8 mouse cellular contexts compared by ENCODE assay signal in the genomic region with DNA sequence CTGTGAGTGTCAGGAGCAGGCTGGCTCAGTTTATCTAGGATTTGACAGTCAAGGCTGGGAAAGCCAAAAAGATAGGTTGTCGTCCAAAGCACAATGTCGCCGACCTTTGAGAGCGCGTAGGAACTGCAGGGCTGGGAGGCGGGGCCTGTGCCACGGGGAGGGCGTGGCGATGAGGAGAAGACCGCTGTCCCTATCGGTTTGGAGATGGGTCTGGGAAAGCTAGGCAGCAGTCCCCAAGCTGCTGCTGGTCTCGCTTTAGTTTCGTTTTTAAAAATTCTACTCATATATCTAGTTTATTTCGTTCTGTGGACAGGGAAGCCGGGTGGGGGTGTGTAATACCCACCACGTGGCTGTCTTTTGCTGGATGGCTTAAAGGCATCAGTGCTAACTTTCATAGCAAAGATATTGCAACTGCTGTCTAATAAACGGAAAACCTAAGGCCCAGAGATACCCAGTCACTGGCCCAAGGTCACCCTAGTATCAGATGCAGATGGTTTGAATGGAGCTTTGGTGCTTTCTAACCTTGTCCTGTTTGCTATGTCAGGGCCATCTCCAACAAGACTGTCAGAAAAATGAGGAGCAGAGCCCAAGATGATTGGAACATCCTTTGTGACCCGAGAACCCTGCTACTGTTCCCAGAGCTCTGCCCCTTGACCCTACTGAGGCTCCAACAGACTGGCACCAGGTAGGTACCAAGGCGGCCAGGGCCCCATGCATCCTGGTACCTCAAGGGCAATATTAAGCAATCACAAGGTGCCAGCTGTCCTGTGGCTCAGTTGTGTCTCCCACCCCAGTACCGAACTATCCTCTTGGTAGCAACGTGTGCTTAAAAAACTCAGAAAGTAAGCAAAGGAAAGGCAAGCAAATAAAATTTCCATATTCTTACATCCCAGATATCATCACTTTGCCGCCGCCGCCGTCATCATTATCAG. TPM values are rescaled to one million over a fixed set of nuclear protein-coding genes. Genes with fewer than 3 reads are reported as not detected.
DNase-seq lines count a peak whose midpoint lies in the region; ATAC-seq and TF ChIP-seq lines count a peak whose summit lies in the region.

No protein-coding gene starts in this region.

- H3K27me3 ChIP-seq in MEL (ENCODE audit: control insufficient read depth in 1 of 2, insufficient read depth in 2 of 2, low read length in 2 of 2) = no peaks in the 10 kb centered on the region
- H3K27me3 ChIP-seq in forebrain, embryonic 15.5 days = 0 out of 2 replicates have a peak, but pooled peaks cover 8% of the 10 kb centered on the region
- no peaks in the 10 kb centered on the region for H3K27me3 ChIP-seq in lung, postnatal 0 days (replicated peaks; ENCODE audit: insufficient read depth, low read length)

- peaks cover 3 to 10% of the 10 kb centered on the region in 2 experiments for H3K4me1 ChIP-seq in MEL (ENCODE audit: control insufficient read depth in 1 of 2, insufficient read depth in 2 of 2, low read length in 2 of 2)
- H3K4me1 ChIP-seq in forebrain, embryonic 15.5 days = peaks cover 21% of the 10 kb centered on the region
- peaks cover 12% of the 10 kb centered on the region; the same call in 1 of the 2 replicates for H3K4me1 ChIP-seq in lung, postnatal 0 days (ENCODE audit: insufficient read depth, low read depth, low read length)

- peak; percentile 93 for DNase-seq in MEL (ENCODE audit: low read depth, low spot score)
- peak; percentile 79 to 83 for DNase-seq in cerebellum, adult 18-20 months
- peak; percentile 32 to 55 for DNase-seq in layer of hippocampus, adult 8-10 months (ENCODE audit: low spot score in 2 of 2)
- DNase-seq in lung, postnatal 0 days (ENCODE audit: low spot score) = no peak
- DNase-seq in ovary, postnatal 10 days (ENCODE audit: low spot score) = peak; percentile 35
- DNase-seq in thymus, postnatal 0 days (ENCODE audit: low spot score) = peak; percentile 67

- H3K36me3 ChIP-seq in MEL (ENCODE audit: control insufficient read depth in 1 of 2, insufficient read depth in 2 of 2, low read length in 2 of 2) = peaks cover 0 to 9% of the 10 kb centered on the region in 2 experiments; a peak in 3 of 4 replicates
- no peaks in the 10 kb centered on the region for H3K36me3 ChIP-seq in forebrain, embryonic 15.5 days
- no peaks in the 10 kb centered on the region for H3K36me3 ChIP-seq in lung, postnatal 0 days (ENCODE audit: insufficient read depth, low read length)

- ATAC-seq in forebrain, embryonic 15.5 days (replicated peaks) = peak; percentile 52; the same call in 1 of the 2 replicates
- ATAC-seq in hematopoietic stem cell, adult 5-6 weeks (replicated peaks in 1 of 2; ENCODE audit: insufficient read depth in 1 of 2, low FRiP score in 2 of 2, low TSS enrichment in 1 of 2, low read depth in 1 of 2, poor library complexity in 2 of 2, severe bottlenecking in 2 of 2) = peak; percentile 78 to 88
- peak; percentile 79 for ATAC-seq in lung, postnatal 0 days

- peaks cover 28% of the 10 kb centered on the region for H3K79me2 ChIP-seq in MEL (ENCODE audit: control insufficient read depth, insufficient read depth, low read length, poor library complexity)

- H3K9me3 ChIP-seq in MEL (replicated peaks; ENCODE audit: insufficient read depth, low read length) = no peaks in the 10 kb centered on the region
- no peaks in the 10 kb centered on the region for H3K9me3 ChIP-seq in forebrain, embryonic 15.5 days
- H3K9me3 ChIP-seq in lung, postnatal 0 days (ENCODE audit: low read length) = no peaks in the 10 kb centered on the region

- H3K9ac ChIP-seq in MEL (ENCODE audit: control insufficient read depth, low read depth, low read length, poor library complexity, severe bottlenecking) = peak overlapping the region; percentile 85
- peak overlapping the region; percentile 26 for H3K9ac ChIP-seq in forebrain, embryonic 15.5 days (replicated peaks)
- peak overlapping the region; percentile 29; the same call in 1 of the 2 replicates for H3K9ac ChIP-seq in lung, postnatal 0 days (replicated peaks; ENCODE audit: low read depth)

- H3K4me3 ChIP-seq in MEL (ENCODE audit: control insufficient read depth in 1 of 2, insufficient read depth in 1 of 2, low read depth in 2 of 2, low read length in 2 of 2) = peak overlapping the region; percentile 88 to 93
- H3K4me3 ChIP-seq in forebrain, embryonic 15.5 days = peak overlapping the region; percentile 50
- peak overlapping the region; percentile 26 for H3K4me3 ChIP-seq in lung, postnatal 0 days (ENCODE audit: low read depth, low read length)

- peak overlapping the region; percentile 74 for H3K4me2 ChIP-seq in forebrain, embryonic 15.5 days (replicated peaks)
- H3K4me2 ChIP-seq in lung, postnatal 0 days (replicated peaks; ENCODE audit: low read depth, low read length) = peak overlapping the region; percentile 55

- peak; percentile 20 to 78 (median 64); a peak in 5 of 6 replicates for TF ChIP-seq CTCF in MEL (IDR thresholded peaks at IDR 0.05 in 2 of 3, conservative IDR thresholded peaks at IDR 0.05 in 1 of 3; ENCODE audit: control insufficient read depth in 1 of 3, insufficient read depth in 1 of 3, low read depth in 2 of 3, low read length in 3 of 3, poor library complexity in 1 of 3, severe bottlenecking in 1 of 3)
- peak; percentile 74 for TF ChIP-seq CTCF in lung, postnatal 0 days (IDR thresholded peaks at IDR 0.05)

- TF ChIP-seq RAD21 in MEL (IDR thresholded peaks at IDR 0.05; ENCODE audit: low read depth, low read length) = peak; percentile 79

- peak; percentile 28 to 38; a peak in 1 of 4 replicates for TF ChIP-seq EP300 in MEL (IDR thresholded peaks at IDR 0.05; ENCODE audit: low read depth in 1 of 2, low read length in 2 of 2)
- TF ChIP-seq EP300 in lung, postnatal 0 days (IDR thresholded peaks at IDR 0.05) = no peak

- 22% methylated on average over 25 of the region's 25 CpGs for WGBS in forebrain, embryonic 15.5 days
- WGBS in lung, postnatal 0 days = 18% methylated on average over 25 of the region's 25 CpGs

- H3K27ac ChIP-seq in MEL (ENCODE audit: control insufficient read depth, low read depth, low read length) = peak overlapping the region; percentile 80
- no peak overlapping the region for H3K27ac ChIP-seq in forebrain, embryonic 15.5 days (replicated peaks)
- H3K27ac ChIP-seq in lung, postnatal 0 days (ENCODE audit: low read length) = peak overlapping the region; percentile 54; the same call in 1 of the 2 replicates

- TF ChIP-seq POLR2A in MEL (IDR thresholded peaks at IDR 0.05; ENCODE audit: control insufficient read depth in 1 of 2, insufficient read depth in 1 of 2, low read depth in 1 of 2, low read length in 2 of 2, poor library complexity in 1 of 2) = peak in 1 of 2 experiments; percentile 91; a peak in 2 of 4 replicates

RNA-seq across cellular contexts. Expression of gene Kifc5b, which starts 31.6 kb away (rescaled TPM):
- total RNA-seq in MEL (2012; rRNA removed) = 10.6 and 10.8 TPM in 2 replicates
- 100 to 1,000 TPM in 1 of 2 experiments, 10 to 100 TPM in 1; 45.4 to 111 TPM for polyA plus RNA-seq in MEL (2012; ENCODE audit: insufficient read depth in 1 of 2, insufficient read length in 2 of 2, low read depth in 1 of 2, low replicate concordance in 2 of 2, missing spikeins in 1 of 2)
- 4.3 and 5.5 TPM in 2 replicates for polyA plus RNA-seq in forebrain, embryonic 15.5 days (2015; fragmentation: Nextera tagmentation; extraction: Ambion mirVana)
- 4.9 and 16.0 TPM in 2 replicates for total RNA-seq in hematopoietic stem cell, adult 5-6 weeks (2017)
- total RNA-seq in layer of hippocampus, adult 8-10 months (2022) = 1 to 10 TPM; 2.5 to 7.4 (median 4.2) TPM
- polyA plus RNA-seq in lung, postnatal 0 days (2015; fragmentation: Nextera tagmentation; extraction: Ambion mirVana) = 0.35 and 0.44 TPM in 2 replicates
- polyA plus RNA-seq in thymus, postnatal 0 days (2015; fragmentation: Nextera tagmentation; extraction: Ambion mirVana) = 4.2 and 5.8 TPM in 2 replicates

RNA-seq across cellular contexts. Expression of gene Nkx2-5, which starts 40.5 kb away (rescaled TPM):
- total RNA-seq in MEL (2012; rRNA removed) = not detected in 2 replicates
- polyA plus RNA-seq in MEL (2012; ENCODE audit: insufficient read depth in 1 of 2, insufficient read length in 2 of 2, low read depth in 1 of 2, low replicate concordance in 2 of 2, missing spikeins in 1 of 2) = not detected
- 0.59 TPM in 1 of 2 replicates, not detected in the other for polyA plus RNA-seq in forebrain, embryonic 15.5 days (2015; fragmentation: Nextera tagmentation; extraction: Ambion mirVana)
- not detected in 2 replicates for total RNA-seq in hematopoietic stem cell, adult 5-6 weeks (2017)
- not detected for total RNA-seq in layer of hippocampus, adult 8-10 months (2022)
- 0.38 and 1.2 TPM in 2 replicates for polyA plus RNA-seq in lung, postnatal 0 days (2015; fragmentation: Nextera tagmentation; extraction: Ambion mirVana)
- polyA plus RNA-seq in thymus, postnatal 0 days (2015; fragmentation: Nextera tagmentation; extraction: Ambion mirVana) = not detected in 2 replicates

RNA-seq across cellular contexts. Expression of gene Phf1, which starts 47.6 kb away (rescaled TPM):
- 2.9 and 3.0 TPM in 2 replicates for total RNA-seq in MEL (2012; rRNA removed)
- 1 to 10 TPM in 1 of 2 experiments, not detected in 1; 9.5 TPM for polyA plus RNA-seq in MEL (2012; ENCODE audit: insufficient read depth in 1 of 2, insufficient read length in 2 of 2, low read depth in 1 of 2, low replicate concordance in 2 of 2, missing spikeins in 1 of 2)
- 17.2 and 18.3 TPM in 2 replicates for polyA plus RNA-seq in forebrain, embryonic 15.5 days (2015; fragmentation: Nextera tagmentation; extraction: Ambion mirVana)
- 8.3 and 10.3 TPM in 2 replicates for total RNA-seq in hematopoietic stem cell, adult 5-6 weeks (2017)
- 10 to 100 TPM; 37.0 to 40.3 (median 37.5) TPM for total RNA-seq in layer of hippocampus, adult 8-10 months (2022)
- polyA plus RNA-seq in lung, postnatal 0 days (2015; fragmentation: Nextera tagmentation; extraction: Ambion mirVana) = 15.2 and 16.2 TPM in 2 replicates
- polyA plus RNA-seq in thymus, postnatal 0 days (2015; fragmentation: Nextera tagmentation; extraction: Ambion mirVana) = 8.5 and 9.3 TPM in 2 replicates

RNA-seq across cellular contexts. Expression of gene Cuta, which starts 54.1 kb away (rescaled TPM):
- total RNA-seq in MEL (2012; rRNA removed) = 54.2 and 66.8 TPM in 2 replicates
- 100 to 1,000 TPM in 1 of 2 experiments, not detected in 1; 220 TPM for polyA plus RNA-seq in MEL (2012; ENCODE audit: insufficient read depth in 1 of 2, insufficient read length in 2 of 2, low read depth in 1 of 2, low replicate concordance in 2 of 2, missing spikeins in 1 of 2)
- 144 and 150 TPM in 2 replicates for polyA plus RNA-seq in forebrain, embryonic 15.5 days (2015; fragmentation: Nextera tagmentation; extraction: Ambion mirVana)
- total RNA-seq in hematopoietic stem cell, adult 5-6 weeks (2017) = 40.2 and 52.0 TPM in 2 replicates
- total RNA-seq in layer of hippocampus, adult 8-10 months (2022) = 10 to 100 TPM; 90.0 to 96.1 (median 92.0) TPM
- 179 and 180 TPM in 2 replicates for polyA plus RNA-seq in lung, postnatal 0 days (2015; fragmentation: Nextera tagmentation; extraction: Ambion mirVana)
- 237 and 241 TPM in 2 replicates for polyA plus RNA-seq in thymus, postnatal 0 days (2015; fragmentation: Nextera tagmentation; extraction: Ambion mirVana)

RNA-seq across cellular contexts. Expression of gene Syngap1, which starts 55.8 kb away (rescaled TPM):
- total RNA-seq in MEL (2012; rRNA removed) = 2.7 TPM in 2 replicates
- 10 to 100 TPM in 1 of 2 experiments, not detected in 1; 24.6 TPM for polyA plus RNA-seq in MEL (2012; ENCODE audit: insufficient read depth in 1 of 2, insufficient read length in 2 of 2, low read depth in 1 of 2, low replicate concordance in 2 of 2, missing spikeins in 1 of 2)
- polyA plus RNA-seq in forebrain, embryonic 15.5 days (2015; fragmentation: Nextera tagmentation; extraction: Ambion mirVana) = 6.5 and 7.3 TPM in 2 replicates
- 3.9 and 9.6 TPM in 2 replicates for total RNA-seq in hematopoietic stem cell, adult 5-6 weeks (2017)
- 100 to 1,000 TPM; 353 to 466 (median 403) TPM for total RNA-seq in layer of hippocampus, adult 8-10 months (2022)
- 1.0 and 1.4 TPM in 2 replicates for polyA plus RNA-seq in lung, postnatal 0 days (2015; fragmentation: Nextera tagmentation; extraction: Ambion mirVana)
- polyA plus RNA-seq in thymus, postnatal 0 days (2015; fragmentation: Nextera tagmentation; extraction: Ambion mirVana) = 0.21 TPM in 2 replicates

Comparison
In these comparisons a context has a peak if more than half of its experiments do, and no peak if none do; other contexts are left out.
1. H3K4me3 ChIP-seq: peak in every context shown above with its lines; median percentile 90 in MEL; 50 in forebrain, embryonic 15.5 days; 26 in lung, postnatal 0 days.
2. H3K9ac ChIP-seq: peak in every context shown above with its lines; median percentile 85 in MEL; 29 in lung, postnatal 0 days; 26 in forebrain, embryonic 15.5 days.